ENCODE assay signal across 8 mouse cellular contexts in genomic region chr12:80229010-80229800, GRCm38 (mm10). TPM values are rescaled to one million over a fixed set of nuclear protein-coding genes. Genes with fewer than 3 reads are reported as not detected.
DNase-seq lines count a peak whose midpoint lies in the region; ATAC-seq and TF ChIP-seq lines count a peak whose summit lies in the region.

No protein-coding gene starts in this region.

- no peak overlapping the region for H3K4me3 ChIP-seq in forebrain, embryonic 15.5 days
- H3K4me3 ChIP-seq in forebrain, embryonic 14.5 days (ENCODE audit: low read depth, low read length), result no peak overlapping the region
- no peak overlapping the region for H3K4me3 ChIP-seq in ES-E14 (ENCODE audit: insufficient read depth in 1 of 2, low read depth in 1 of 2, low read length in 2 of 2, poor library complexity in 1 of 2, severe bottlenecking in 1 of 2)
- H3K4me3 ChIP-seq in heart, postnatal 0 days (ENCODE audit: low read depth, low read length), result no peak overlapping the region
- no peak overlapping the region for H3K4me3 ChIP-seq in liver, postnatal 0 days (ENCODE audit: low read depth, low read length)

- peak overlapping the region; percentile 43; the same call in 1 of the 2 replicates for H3K27ac ChIP-seq in forebrain, embryonic 15.5 days (replicated peaks)
- no peak overlapping the region for H3K27ac ChIP-seq in forebrain, embryonic 14.5 days (ENCODE audit: low read depth, low read length)
- H3K27ac ChIP-seq in ES-E14 (ENCODE audit: insufficient read depth, low read depth, low read length, poor library complexity, severe bottlenecking), result 0 out of 2 replicates have a peak overlapping the region, but pooled peaks have one; percentile 33
- peak overlapping the region; percentile 89 for H3K27ac ChIP-seq in heart, postnatal 0 days (ENCODE audit: low read depth)
- H3K27ac ChIP-seq in liver, postnatal 0 days (ENCODE audit: low read depth), result peak overlapping the region; percentile 95

- no peak overlapping the region for H3K9ac ChIP-seq in forebrain, embryonic 15.5 days (replicated peaks)
- H3K9ac ChIP-seq in forebrain, embryonic 14.5 days (ENCODE audit: low read length), result no peak overlapping the region
- no peak overlapping the region for H3K9ac ChIP-seq in ES-E14 (ENCODE audit: insufficient read depth, low read depth, low read length, poor library complexity, severe bottlenecking)
- H3K9ac ChIP-seq in heart, postnatal 0 days (replicated peaks; ENCODE audit: low read depth, low read length), result no peak overlapping the region
- no peak overlapping the region for H3K9ac ChIP-seq in liver, postnatal 0 days (replicated peaks)

- no peak for DNase-seq in forebrain, embryonic 14.5 days (ENCODE audit: low spot score)
- DNase-seq in ES-E14 (ENCODE audit: low read depth, low spot score), result no peak
- no peak for DNase-seq in heart, postnatal 0 days (ENCODE audit: low spot score)
- DNase-seq in liver, postnatal 0 days, result no peak
- DNase-seq in urinary bladder, adult 18-20 months (ENCODE audit: low spot score in 2 of 2), result no peak
- DNase-seq in left cerebral cortex, postnatal 25 days (ENCODE audit: low spot score in 2 of 2), result no peak
- DNase-seq in spleen, adult 18-20 months, result no peak

- no peaks in the 10 kb centered on the region for H3K27me3 ChIP-seq in forebrain, embryonic 15.5 days
- H3K27me3 ChIP-seq in forebrain, embryonic 14.5 days (replicated peaks; ENCODE audit: control insufficient read depth, insufficient read depth, low read length), result no peaks in the 10 kb centered on the region
- no peaks in the 10 kb centered on the region for H3K27me3 ChIP-seq in heart, postnatal 0 days (ENCODE audit: control insufficient read depth, insufficient read depth, low read length)
- no peaks in the 10 kb centered on the region for H3K27me3 ChIP-seq in liver, postnatal 0 days (ENCODE audit: insufficient read depth, low read length)

- H3K4me2 ChIP-seq in forebrain, embryonic 15.5 days (replicated peaks), result no peak overlapping the region
- H3K4me2 ChIP-seq in forebrain, embryonic 14.5 days (ENCODE audit: low read length), result no peak overlapping the region
- peak overlapping the region; percentile 44; the same call in 1 of the 2 replicates for H3K4me2 ChIP-seq in heart, postnatal 0 days (ENCODE audit: low read depth, low read length)
- H3K4me2 ChIP-seq in liver, postnatal 0 days (ENCODE audit: low read depth, low read length), result peak overlapping the region; percentile 55

- intact Hi-C loops in left cerebral cortex, postnatal 25 days (cut with DNase I), result no loop called here

- 67% methylated on average over 5 of the region's 5 CpGs for WGBS in forebrain, embryonic 15.5 days
- 65% methylated on average over 5 of the region's 5 CpGs for WGBS in forebrain, embryonic 14.5 days
- 35% methylated on average over 5 of the region's 5 CpGs for WGBS in heart, postnatal 0 days
- 19% methylated on average over 5 of the region's 5 CpGs for WGBS in liver, postnatal 0 days (ENCODE audit: insufficient replicate concordance)

- in situ Hi-C loops in ES-E14 (cut with MboI; ENCODE audit: low sequenced_read_pairs in 2 of 2, unreplicated experiment in 2 of 2), result no loop called here

- no peak for ATAC-seq in forebrain, embryonic 15.5 days (replicated peaks)
- no peak for ATAC-seq in forebrain, embryonic 14.5 days
- ATAC-seq in heart, postnatal 0 days (ENCODE audit: insufficient read depth, low read depth), result no peak
- ATAC-seq in liver, postnatal 0 days, result 0 out of 2 replicates have a peak, but pooled peaks have one; percentile 20

- TF ChIP-seq EP300 in heart, postnatal 0 days (IDR thresholded peaks at IDR 0.05; ENCODE audit: low read depth), result no peak
- no peak for TF ChIP-seq EP300 in liver, postnatal 0 days (IDR thresholded peaks at IDR 0.05; ENCODE audit: low read depth)

- no peaks in the 10 kb centered on the region for H3K36me3 ChIP-seq in forebrain, embryonic 15.5 days
- no peaks in the 10 kb centered on the region for H3K36me3 ChIP-seq in forebrain, embryonic 14.5 days (ENCODE audit: control insufficient read depth, insufficient read depth, low read length)
- no peaks in the 10 kb centered on the region; the same call in 1 of the 2 replicates for H3K36me3 ChIP-seq in ES-E14 (ENCODE audit: control insufficient read depth, insufficient read depth, low read length, poor library complexity, severe bottlenecking)
- 0 out of 2 replicates have a peak, but pooled peaks cover 1% of the 10 kb centered on the region for H3K36me3 ChIP-seq in heart, postnatal 0 days (replicated peaks; ENCODE audit: control insufficient read depth, insufficient read depth, low read length)
- H3K36me3 ChIP-seq in liver, postnatal 0 days (replicated peaks; ENCODE audit: insufficient read depth, low read length), result no peaks in the 10 kb centered on the region

- H3K9me3 ChIP-seq in forebrain, embryonic 15.5 days, result no peaks in the 10 kb centered on the region
- no peaks in the 10 kb centered on the region for H3K9me3 ChIP-seq in forebrain, embryonic 14.5 days (replicated peaks; ENCODE audit: control insufficient read depth, low read length)
- no peaks in the 10 kb centered on the region for H3K9me3 ChIP-seq in ES-E14 (ENCODE audit: control insufficient read depth, insufficient read depth, low read depth, low read length)
- H3K9me3 ChIP-seq in heart, postnatal 0 days (replicated peaks; ENCODE audit: control insufficient read depth, low read length), result no peaks in the 10 kb centered on the region
- no peaks in the 10 kb centered on the region for H3K9me3 ChIP-seq in liver, postnatal 0 days (ENCODE audit: low read length)

- peaks cover 41% of the 10 kb centered on the region for H3K4me1 ChIP-seq in forebrain, embryonic 15.5 days
- peaks cover 24% of the 10 kb centered on the region for H3K4me1 ChIP-seq in forebrain, embryonic 14.5 days (ENCODE audit: control insufficient read depth, insufficient read depth, low read length)
- H3K4me1 ChIP-seq in ES-E14 (ENCODE audit: control insufficient read depth in 2 of 2, insufficient read depth in 2 of 2, low read length in 2 of 2, poor library complexity in 1 of 2), result peaks cover 29 to 40% of the 10 kb centered on the region in 2 experiments
- peaks cover 81% of the 10 kb centered on the region for H3K4me1 ChIP-seq in heart, postnatal 0 days (ENCODE audit: control insufficient read depth, insufficient read depth)
- H3K4me1 ChIP-seq in liver, postnatal 0 days (ENCODE audit: insufficient read depth), result peaks cover 60% of the 10 kb centered on the region

- TF ChIP-seq CTCF in heart, postnatal 0 days (IDR thresholded peaks at IDR 0.05; ENCODE audit: low read depth), result no peak
- no peak for TF ChIP-seq CTCF in liver, postnatal 0 days (IDR thresholded peaks at IDR 0.05; ENCODE audit: low read depth)

TF ChIP-seq in ES-E14, 5 proteins besides CTCF, POLR2A, EP300 and RAD21:
- no peak for TF ChIP-seq CHD2 (IDR thresholded peaks at IDR 0.05; ENCODE audit: low read depth, low read length)
- no peak for TF ChIP-seq MAFK (IDR thresholded peaks at IDR 0.05; ENCODE audit: insufficient read depth, low read depth, low read length)
- no peak for TF ChIP-seq ZNF384 (IDR thresholded peaks at IDR 0.05; ENCODE audit: low read depth, low read length)
- no peak for TF ChIP-seq HCFC1 (IDR thresholded peaks at IDR 0.05; ENCODE audit: borderline replicate concordance, insufficient read depth, low read length)
- no peak for TF ChIP-seq ZC3H11A (IDR thresholded peaks at IDR 0.05; ENCODE audit: borderline replicate concordance, low read depth, low read length)

RNA-seq across cellular contexts. Expression of gene Actn1, which starts 31.0 kb away (rescaled TPM):
- 8.8 and 8.9 TPM in 2 replicates for polyA plus RNA-seq in forebrain, embryonic 15.5 days (2015; fragmentation: Nextera tagmentation; extraction: Ambion mirVana)
- 7.1 and 7.3 TPM in 2 replicates for polyA plus RNA-seq in forebrain, embryonic 14.5 days (2014; fragmentation: Nextera tagmentation; extraction: Ambion mirVana)
- total RNA-seq in ES-E14 (2012; rRNA removed), result 235 and 255 TPM in 2 replicates
- 53.0 and 85.3 TPM in 2 replicates for total RNA-seq in heart, postnatal 0 days (2014; rRNA removed; ENCODE audit: low replicate concordance)
- 13.8 and 15.7 TPM in 2 replicates for polyA plus RNA-seq in heart, postnatal 0 days (2015; fragmentation: Nextera tagmentation; extraction: Ambion mirVana)
- polyA plus RNA-seq in liver, postnatal 0 days (2015; fragmentation: Nextera tagmentation; extraction: Ambion mirVana), result 7.7 and 8.4 TPM in 2 replicates
- total RNA-seq in left cerebral cortex, postnatal 25 days (2021), result 100 to 1,000 TPM; 131 to 146 TPM

Comparison
In these comparisons a context has a peak if more than half of its experiments do, and no peak if none do; other contexts are left out.
1. H3K4me2 ChIP-seq: peak in heart, postnatal 0 days (single experiment) and liver, postnatal 0 days (single experiment); none in forebrain, embryonic 15.5 days (single experiment) and forebrain, embryonic 14.5 days (single experiment).